Mouse (Mus musculus): ENCODE data around the gene Tmem52.

DNA sequence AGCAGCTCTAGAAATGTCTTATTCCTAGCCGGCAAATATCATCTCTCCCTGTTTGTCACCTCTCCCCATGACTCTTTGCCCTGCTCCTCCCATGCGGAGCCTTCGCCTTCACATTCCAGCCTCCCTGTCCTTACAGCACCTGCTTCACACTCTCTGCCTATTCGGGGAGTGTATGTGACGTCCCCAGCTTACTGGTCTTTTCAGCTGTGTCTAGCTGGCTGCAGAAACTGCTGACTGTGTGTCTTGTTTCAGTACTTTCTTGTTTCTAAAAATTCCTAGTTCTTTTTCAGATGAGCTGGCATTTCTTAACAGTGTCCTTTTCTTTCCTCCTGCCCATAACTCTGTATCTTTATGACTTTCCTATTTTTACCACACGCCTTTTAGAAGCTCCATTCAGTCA, 36.6 kb upstream of the Tmem52 start:
- TF ChIP-seq CTCF (IDR thresholded peaks at IDR 0.05; ENCODE audit: low read depth, low read length) = no peak
- TF ChIP-seq POLR2A (IDR thresholded peaks at IDR 0.05; ENCODE audit: borderline replicate concordance, low read depth, low read length) = no peak
